Mouse (Mus musculus) stomach, embryonic 14.5 days (tissue): ENCODE data around the gene Abcg4. TPM values are rescaled to one million over a fixed set of nuclear protein-coding genes. Genes with fewer than 3 reads are reported as not detected.

Experiments
- ATAC-seq: fragments of 200-750 bp; cut with Nextera tagmentation; 2 replicates; pipeline ENCODE4 v1.8.0; 2017; ENCODE audit warnings: low read depth, moderate TSS enrichment; ENCODE audit not compliant: insufficient number of reproducible peaks, insufficient read depth, low FRiP score
- H3K27ac ChIP-seq: fragments of 300-500 bp; sonication (generic); 2 replicates; pipeline ENCODE4 v1.5.1; 2014; ENCODE audit warnings: mild to moderate bottlenecking, low read length, moderate library complexity, mixed read lengths
- H3K27me3 ChIP-seq: fragments of 300-500 bp; sonication (generic); 2 replicates; pipeline ENCODE4 v1.6.1; 2014; ENCODE audit warnings: low read length, control low read depth, mixed read lengths; ENCODE audit not compliant: control insufficient read depth, insufficient read depth
- H3K36me3 ChIP-seq: fragments of 300-500 bp; sonication (generic); 2 replicates; pipeline ENCODE4 v1.6.1; 2014; ENCODE audit warnings: mild to moderate bottlenecking, control low read depth, low read length, moderate library complexity, mixed read lengths; ENCODE audit not compliant: control insufficient read depth, insufficient read depth
- H3K4me1 ChIP-seq: fragments of 300-500 bp; sonication (generic); 2 replicates; pipeline ENCODE4 v1.6.1; 2014; ENCODE audit warnings: low read length, control low read depth, mixed read lengths; ENCODE audit not compliant: control insufficient read depth, insufficient read depth
- H3K4me2 ChIP-seq: fragments of 300-500 bp; sonication (generic); replicated peaks from 2 replicates; pipeline ENCODE4 v1.6.1; 2014; ENCODE audit warnings: low read depth, low read length, control low read depth
- H3K4me3 ChIP-seq: fragments of 300-500 bp; sonication (generic); 2 replicates; pipeline ENCODE4 v1.5.1; 2014; ENCODE audit warnings: low read depth, low read length, control low read depth
- H3K9ac ChIP-seq: fragments of 300-500 bp; sonication (generic); replicated peaks from 2 replicates; pipeline ENCODE4 v1.6.1; 2014; ENCODE audit warnings: low read depth, mild to moderate bottlenecking, control low read depth, low read length, moderate library complexity, mixed read lengths
- H3K9me3 ChIP-seq: fragments of 300-500 bp; sonication (generic); 2 replicates; pipeline ENCODE4 v1.6.1; 2016; ENCODE audit warnings: low read depth, low read length, control low read depth; ENCODE audit not compliant: control insufficient read depth
- WGBS: fragments of 180-500 bp; shearing (Covaris S2); extraction: QIAGEN DNeasy Blood & Tissue Kit; methylation state at CpG from one replicate; pipeline ENCODE4 v1.1.7; 2014; 5-methylcytosine and 5-hydroxymethylcytosine counted together
- polyA plus RNA-seq: library from polyadenylated mRNA; unstranded; fragments of >200 nt; fragmentation: Nextera tagmentation; extraction: Ambion mirVana; gene quantifications from 2 replicates; pipeline ENCODE4 v1.2.1, GENCODE M21; 2014

Gene Abcg4
- polyA plus RNA-seq, 1 experiment from 2014 or later: 5.9 TPM

DNA sequence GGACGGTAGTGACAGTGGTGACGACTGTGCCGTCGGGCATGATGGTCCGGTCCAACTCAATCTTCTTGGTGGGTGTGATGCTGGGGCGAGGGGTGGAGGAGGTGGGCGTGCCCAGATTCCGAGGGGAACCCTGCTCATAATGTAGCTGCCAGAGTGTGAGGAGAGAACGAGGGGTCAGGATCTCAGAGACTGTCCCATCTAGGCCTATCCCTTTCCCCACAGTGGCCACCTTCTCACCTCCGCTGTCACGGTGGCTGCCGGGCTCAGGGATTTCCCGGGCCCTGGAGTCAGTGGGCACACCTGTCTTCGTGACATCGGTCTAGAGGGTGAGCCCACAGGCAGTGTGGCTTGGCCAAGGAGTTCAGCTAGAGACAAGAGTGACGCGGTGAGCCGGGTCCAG, 26.5 kb upstream of the Abcg4 start:
- H3K4me1 ChIP-seq: peaks cover 21% of the 10 kb centered on the region
- no peak overlapping the region for H3K4me3 ChIP-seq
- no peaks in the 10 kb centered on the region for H3K27me3 ChIP-seq
- no peak overlapping the region for H3K4me2 ChIP-seq
- no peak overlapping the region for H3K27ac ChIP-seq
- H3K36me3 ChIP-seq: peaks cover 13% of the 10 kb centered on the region
- no peak overlapping the region for H3K9ac ChIP-seq
- no peak for ATAC-seq
- H3K9me3 ChIP-seq: no peaks in the 10 kb centered on the region
- 88% methylated on average over 18 of the region's 18 CpGs for WGBS

DNA sequence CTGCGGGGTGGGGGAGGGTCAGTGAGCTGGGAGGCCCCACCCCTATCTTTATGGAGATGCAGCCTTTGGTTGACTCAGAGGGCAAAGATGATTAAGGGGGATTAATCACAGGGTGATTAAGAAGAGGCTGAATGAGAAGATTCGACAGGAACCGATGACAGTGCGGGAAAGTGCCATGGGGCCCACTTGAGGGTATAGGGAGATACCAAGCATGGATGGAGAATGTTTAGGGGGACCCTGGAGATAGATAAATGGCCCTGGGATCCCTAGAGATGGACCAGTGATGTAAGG, 25.8 kb upstream of the Abcg4 start:
- H3K4me2 ChIP-seq: no peak overlapping the region
- peaks cover 13% of the 10 kb centered on the region for H3K36me3 ChIP-seq
- no peak overlapping the region for H3K4me3 ChIP-seq
- H3K27ac ChIP-seq: no peak overlapping the region
- ATAC-seq: no peak
- H3K9ac ChIP-seq: no peak overlapping the region
- no peaks in the 10 kb centered on the region for H3K9me3 ChIP-seq
- WGBS: 78% methylated on average over 4 of the region's 4 CpGs
- no peaks in the 10 kb centered on the region for H3K27me3 ChIP-seq
- peaks cover 20% of the 10 kb centered on the region for H3K4me1 ChIP-seq

DNA sequence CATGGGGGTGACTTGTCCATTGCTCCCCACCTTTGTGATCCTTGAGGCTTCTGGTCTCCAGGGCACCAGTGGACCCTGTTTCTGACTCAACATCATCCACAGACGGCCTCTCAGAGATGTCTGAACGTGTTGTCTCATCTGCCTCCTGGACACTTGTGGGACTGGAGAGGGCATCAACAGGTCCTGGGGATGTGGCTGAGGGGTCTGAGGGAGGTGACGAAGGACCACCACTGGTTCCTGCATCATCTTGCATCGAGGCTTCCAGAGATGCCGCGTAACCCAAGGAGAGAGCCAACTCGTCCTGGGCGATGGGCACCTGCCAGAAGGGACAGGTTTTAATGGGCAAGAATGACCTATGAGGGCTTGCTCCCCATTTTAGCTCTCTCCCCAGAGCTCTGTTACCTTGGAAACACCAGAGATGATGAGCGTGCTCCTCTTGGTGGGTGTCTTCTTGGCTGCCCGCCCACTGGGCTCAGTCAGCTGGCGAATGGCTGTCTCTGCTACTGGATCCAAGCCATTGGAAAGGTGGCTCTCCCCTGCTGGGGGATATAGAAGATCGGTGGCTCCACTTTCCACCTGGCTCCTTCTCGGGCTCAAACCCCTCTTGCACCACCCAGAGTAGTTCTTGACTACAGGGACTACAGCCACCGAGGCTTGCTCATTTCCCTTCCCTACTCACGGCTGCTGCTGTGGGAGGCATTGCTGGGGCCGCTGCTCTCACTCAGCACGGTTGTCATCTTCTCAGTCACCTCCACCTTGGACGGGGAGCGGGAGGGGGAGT, 25.3 kb upstream of the Abcg4 start:
- peaks cover 13% of the 10 kb centered on the region for H3K36me3 ChIP-seq
- 80% methylated on average over 19 of the region's 19 CpGs for WGBS
- H3K27ac ChIP-seq: no peak overlapping the region
- no peaks in the 10 kb centered on the region for H3K27me3 ChIP-seq
- H3K4me2 ChIP-seq: no peak overlapping the region
- H3K9me3 ChIP-seq: no peaks in the 10 kb centered on the region
- no peak for ATAC-seq
- peaks cover 15% of the 10 kb centered on the region for H3K4me1 ChIP-seq
- H3K9ac ChIP-seq: no peak overlapping the region
- H3K4me3 ChIP-seq: no peak overlapping the region

DNA sequence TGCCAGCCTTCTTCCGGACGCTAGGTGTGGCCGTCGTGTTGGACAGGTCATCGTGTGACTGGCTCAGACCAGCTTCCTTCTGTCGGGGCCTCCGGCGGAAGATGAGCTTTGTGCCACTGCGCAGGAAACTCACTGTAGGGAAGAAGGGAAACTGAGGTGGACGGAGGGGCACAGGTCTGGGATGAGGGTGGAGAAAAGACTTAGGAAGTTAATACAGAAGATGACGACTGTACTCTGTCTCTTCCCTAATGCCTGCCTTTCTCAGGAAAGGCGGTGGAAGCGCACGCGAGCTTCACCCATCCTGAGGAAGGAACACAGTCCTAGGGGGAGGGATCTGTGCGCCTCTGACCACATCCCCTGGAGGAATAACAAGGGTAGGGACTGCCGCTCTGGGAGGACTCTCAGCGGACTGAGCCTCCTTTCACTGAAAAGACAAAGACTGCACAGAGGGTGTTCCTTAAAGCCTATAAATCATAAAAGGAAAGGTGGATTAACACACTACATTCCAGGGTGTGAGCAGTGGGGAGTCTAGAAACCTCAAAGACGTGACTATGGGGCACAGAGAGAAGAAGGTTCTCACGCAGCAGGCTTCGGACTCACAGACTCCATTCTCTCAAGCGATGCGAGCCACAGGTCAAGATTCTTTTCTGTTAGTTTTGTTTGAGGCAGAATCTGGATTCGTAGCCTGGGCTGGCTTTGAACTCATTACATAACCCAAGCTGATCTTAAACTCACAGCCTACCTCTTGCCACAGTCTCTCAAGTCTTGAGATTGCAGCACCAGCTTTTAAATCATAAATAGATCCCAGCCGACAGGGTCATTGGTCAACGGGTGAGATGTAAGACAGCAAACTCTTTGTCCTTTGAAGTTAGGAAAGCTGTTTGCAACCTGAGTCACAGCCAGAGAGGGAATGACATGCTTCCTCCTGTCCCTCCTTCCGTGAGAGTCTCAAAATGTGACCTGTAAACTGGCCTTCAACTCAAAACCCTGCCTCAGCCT, 23.0 kb upstream of the Abcg4 start:
- Histone ChIP-seq H3K9ac (no peak overlapping the region), H3K4me3 (peak overlapping the region; percentile 14; the same call in 1 of the 2 replicates), H3K36me3 (peaks cover 13% of the 10 kb centered on the region), H3K4me1 (peaks cover 10% of the 10 kb centered on the region), H3K27ac (peak overlapping the region; percentile 59; the same call in 1 of the 2 replicates), H3K27me3 (no peaks in the 10 kb centered on the region), H3K4me2 (peak overlapping the region; percentile 40), H3K9me3 (no peaks in the 10 kb centered on the region)
- ATAC-seq: peak; percentile 78; the same call in 1 of the 2 replicates
- WGBS: 12% methylated on average over 27 of the region's 27 CpGs

DNA sequence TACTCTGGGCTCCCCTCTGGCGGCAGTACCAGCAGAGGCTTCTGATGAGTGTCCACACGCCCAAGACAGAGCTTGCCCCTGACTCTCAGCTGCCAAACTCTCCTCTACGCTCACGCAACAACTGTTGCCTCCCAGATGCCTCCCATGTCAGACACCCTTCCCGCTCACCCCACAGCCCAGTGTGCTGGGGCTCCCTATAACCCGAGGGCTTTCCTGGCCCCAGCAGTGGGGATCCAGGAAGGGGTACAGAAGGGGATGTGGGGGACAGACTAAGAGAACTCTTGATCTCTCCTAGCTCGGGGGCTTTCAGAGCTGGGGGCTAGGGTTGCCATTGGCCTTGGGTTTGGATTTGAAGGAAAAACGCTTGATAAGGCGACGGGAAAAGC, 22.3 kb upstream of the Abcg4 start:
- no peak overlapping the region for H3K9ac ChIP-seq
- H3K4me1 ChIP-seq: peaks cover 10% of the 10 kb centered on the region
- WGBS: 35% methylated on average over 10 of the region's 10 CpGs
- ATAC-seq: no peak
- peak overlapping the region; percentile 40 for H3K4me2 ChIP-seq
- peak overlapping the region; percentile 59; the same call in 1 of the 2 replicates for H3K27ac ChIP-seq
- peaks cover 11% of the 10 kb centered on the region for H3K36me3 ChIP-seq
- H3K4me3 ChIP-seq: peak overlapping the region; percentile 14; the same call in 1 of the 2 replicates
- no peaks in the 10 kb centered on the region for H3K9me3 ChIP-seq
- no peaks in the 10 kb centered on the region for H3K27me3 ChIP-seq

DNA sequence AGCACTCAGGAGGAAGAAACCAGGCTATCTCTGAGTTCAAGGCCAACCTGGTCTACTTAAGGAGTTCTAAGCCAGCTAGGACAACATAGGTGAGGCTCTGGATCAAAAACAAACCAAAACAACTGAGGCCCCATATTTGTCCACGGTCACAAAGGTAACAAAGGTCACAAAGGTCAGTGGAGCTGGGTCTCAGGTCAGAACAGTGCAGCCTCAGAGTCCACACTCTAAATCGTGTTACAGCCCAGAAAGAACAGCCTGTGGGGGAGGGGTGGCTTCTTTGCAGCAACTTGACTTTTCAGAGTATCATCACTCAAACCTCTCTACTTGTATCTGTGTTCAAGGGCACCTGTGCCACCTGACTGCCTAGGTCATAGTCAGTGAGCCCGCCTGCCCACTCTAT, 21.3 kb upstream of the Abcg4 start:
- Histone ChIP-seq H3K9me3 (no peaks in the 10 kb centered on the region), H3K27me3 (no peaks in the 10 kb centered on the region), H3K36me3 (peaks cover 4% of the 10 kb centered on the region; the same call in 1 of the 2 replicates), H3K27ac (no peak overlapping the region), H3K9ac (no peak overlapping the region), H3K4me1 (peaks cover 11% of the 10 kb centered on the region), H3K4me3 (no peak overlapping the region), H3K4me2 (no peak overlapping the region)
- no peak for ATAC-seq
- WGBS: 60% methylated on average over 3 of the region's 3 CpGs

DNA sequence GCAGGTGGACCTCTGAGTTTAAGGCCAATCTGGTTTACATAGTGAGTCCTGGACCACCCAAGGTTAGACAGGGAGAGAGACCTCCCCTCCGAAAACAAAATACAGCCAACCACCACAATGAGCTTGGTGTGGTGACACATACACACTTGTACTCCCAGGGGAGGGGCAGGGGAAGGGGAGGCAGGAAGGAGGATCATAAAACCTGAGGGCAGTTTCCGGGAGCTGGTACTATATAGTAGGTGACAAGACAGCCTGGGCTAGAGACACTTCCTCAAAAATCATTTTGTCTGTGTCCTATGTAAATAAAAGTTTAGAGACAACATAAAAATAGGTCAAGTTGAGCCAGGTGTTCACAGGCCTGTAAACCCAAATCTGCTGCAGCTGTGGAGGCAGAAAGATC, 18.8 kb upstream of the Abcg4 start:
- Histone ChIP-seq H3K36me3 (peaks cover 2% of the 10 kb centered on the region), H3K4me3 (no peak overlapping the region), H3K27me3 (no peaks in the 10 kb centered on the region), H3K27ac (no peak overlapping the region), H3K4me2 (no peak overlapping the region), H3K9me3 (no peaks in the 10 kb centered on the region), H3K4me1 (peaks cover 16% of the 10 kb centered on the region), H3K9ac (no peak overlapping the region)
- WGBS: 81% methylated on average over 2 of the region's 2 CpGs
- ATAC-seq: no peak

DNA sequence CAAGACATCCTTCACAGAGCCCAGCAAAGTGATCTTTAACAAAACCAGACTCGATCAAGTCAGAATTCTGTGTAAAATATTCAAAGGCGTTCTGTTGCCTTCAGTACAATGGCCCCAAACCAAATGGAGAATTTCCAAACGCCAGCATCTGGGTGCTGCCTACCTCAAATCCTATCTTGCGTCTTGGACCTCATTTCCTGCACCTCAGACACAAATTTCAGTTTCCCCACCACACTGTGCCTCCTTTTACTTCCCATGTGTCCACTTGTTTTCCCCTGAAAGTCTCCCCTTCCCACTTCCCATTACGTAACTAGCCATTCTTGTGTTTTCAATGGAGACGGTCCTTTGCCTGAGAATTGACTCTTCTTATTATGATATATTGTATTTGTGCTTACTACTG, 18.1 kb upstream of the Abcg4 start:
- Histone ChIP-seq H3K27ac (no peak overlapping the region), H3K9me3 (no peaks in the 10 kb centered on the region), H3K4me1 (peaks cover 12% of the 10 kb centered on the region), H3K4me2 (no peak overlapping the region), H3K9ac (no peak overlapping the region), H3K36me3 (peaks cover 8% of the 10 kb centered on the region), H3K4me3 (no peak overlapping the region), H3K27me3 (no peaks in the 10 kb centered on the region)
- WGBS: 87% methylated on average over 6 of the region's 6 CpGs
- ATAC-seq: no peak
